ENCODE assay signal across 10 mouse cellular contexts in genomic region chr16:83131876-83132275, GRCm38 (mm10).
"Had no signal": no experiment of that assay in that cellular context is flagged by ENCODE, and none has a peak within 500 bp of the region (broad histone marks: within the 10 kb centered on the region; RNA-seq: fewer than 3 reads in every experiment).

No protein-coding gene starts in this region.

- DNase-seq: kidney, adult 2 months; kidney, postnatal 14 days; layer of hippocampus, postnatal 36 days; lung, adult 18-20 months; right cerebral cortex, postnatal 4 days; spleen, adult 18-20 months; thymus, adult 18-20 months; thymus, postnatal 14 days had no signal

- ATAC-seq: lung, postnatal 0 days; midbrain, embryonic 13.5 days had no signal
